Mouse (Mus musculus) heart, embryonic 15.5 days (tissue): ENCODE results near the gene Sik2. TPM values are rescaled to one million over a fixed set of nuclear protein-coding genes. Genes with fewer than 3 reads are reported as not detected.

Experiments
- ATAC-seq: fragments of 200-750 bp; cut with Nextera tagmentation; replicated peaks from 2 replicates; pipeline ENCODE4 v1.8.0; 2017; ENCODE audit warnings: low read depth, moderate TSS enrichment; ENCODE audit not compliant: insufficient number of reproducible peaks, insufficient read depth, low FRiP score
- H3K27ac ChIP-seq: fragments of 300-500 bp; sonication (generic); 2 replicates; pipeline ENCODE4 v1.5.1; 2015; ENCODE audit warnings: mild to moderate bottlenecking, inconsistent platforms
- H3K27me3 ChIP-seq: fragments of 300-500 bp; sonication (generic); 2 replicates; pipeline ENCODE4 v1.6.1; 2015; ENCODE audit warnings: inconsistent platforms
- H3K36me3 ChIP-seq: fragments of 300-500 bp; sonication (generic); 2 replicates; pipeline ENCODE4 v1.6.1; 2015; ENCODE audit warnings: mild to moderate bottlenecking, inconsistent platforms
- H3K4me1 ChIP-seq: fragments of 300-500 bp; sonication (generic); replicated peaks from 2 replicates; pipeline ENCODE4 v1.6.1; 2015; ENCODE audit warnings: inconsistent platforms
- H3K4me2 ChIP-seq: fragments of 300-500 bp; sonication (generic); 2 replicates; pipeline ENCODE4 v1.6.1; 2015; ENCODE audit warnings: inconsistent platforms, mild to moderate bottlenecking, moderate library complexity
- H3K4me3 ChIP-seq: fragments of 300-500 bp; sonication (generic); 2 replicates; pipeline ENCODE4 v1.5.1; 2015; ENCODE audit warnings: mild to moderate bottlenecking, inconsistent platforms
- H3K9ac ChIP-seq: fragments of 300-500 bp; sonication (generic); 2 replicates; pipeline ENCODE4 v1.6.1; 2015; ENCODE audit warnings: mild to moderate bottlenecking, inconsistent platforms
- H3K9me3 ChIP-seq: fragments of 300-500 bp; sonication (generic); replicated peaks from 2 replicates; pipeline ENCODE4 v1.6.1; 2016; ENCODE audit warnings: inconsistent platforms
- WGBS: fragments of 180-500 bp; shearing (Covaris S2); methylation state at CpG from one replicate; pipeline ENCODE4 v1.1.7; 2015; ENCODE audit warnings: mixed read lengths; 5-methylcytosine and 5-hydroxymethylcytosine counted together
- polyA plus RNA-seq: library from polyadenylated mRNA; unstranded; fragments of >200 nt; fragmentation: Nextera tagmentation; extraction: Ambion mirVana; gene quantifications from 2 replicates; pipeline ENCODE4 v1.2.1, GENCODE M21; 2015

Sik2 gene
- polyA plus RNA-seq, 1 experiment from 2014 or later = 13.7 TPM

DNA sequence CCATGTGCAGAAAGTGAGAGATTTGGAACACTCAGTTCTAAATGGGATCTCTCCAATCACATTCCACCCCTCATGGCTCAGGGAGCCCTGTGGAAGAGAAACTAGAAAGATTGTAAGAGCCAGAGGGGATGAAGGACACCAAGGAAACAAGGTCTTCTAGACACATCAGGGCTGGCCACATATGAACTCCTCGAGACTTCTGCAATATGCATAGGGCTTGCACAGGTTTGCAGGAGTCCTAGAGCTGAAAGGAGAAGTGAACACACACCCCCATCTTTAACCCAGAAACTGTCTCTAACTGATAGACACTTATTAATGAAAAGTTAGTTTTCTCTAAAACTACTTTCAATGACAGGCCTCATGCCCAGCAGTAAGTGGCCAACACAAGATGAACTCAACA lies 64.0 kb downstream of the Sik2 start:
- Histone ChIP-seq H3K27ac (no peak overlapping the region), H3K4me1 (no peaks in the 10 kb centered on the region), H3K4me2 (no peak overlapping the region), H3K4me3 (no peak overlapping the region), H3K9ac (no peak overlapping the region), H3K36me3 (no peaks in the 10 kb centered on the region), H3K9me3 (no peaks in the 10 kb centered on the region), H3K27me3 (no peaks in the 10 kb centered on the region)
- 88% methylated on average over 1 of the region's 1 CpGs for WGBS
- ATAC-seq = no peak

DNA sequence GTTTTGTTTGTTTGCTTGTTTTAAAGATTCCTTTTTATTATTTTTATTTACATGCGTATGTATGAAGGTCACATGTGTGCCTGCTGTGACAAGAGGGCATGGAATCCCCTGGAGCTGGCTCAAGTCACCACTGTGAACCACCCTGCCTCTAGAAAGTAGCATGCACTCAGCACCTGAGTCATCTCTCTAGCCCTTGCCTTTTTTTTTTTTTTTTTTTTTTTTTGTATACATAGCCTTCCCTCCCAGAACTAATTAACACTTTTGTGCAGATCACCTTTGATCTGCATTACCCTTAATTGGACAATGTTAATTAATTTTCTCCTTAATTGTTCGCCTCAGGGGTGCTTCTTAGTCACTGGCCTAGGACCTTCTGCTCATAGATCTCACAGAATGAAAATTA lies 66.2 kb downstream of the Sik2 start:
- no peak overlapping the region for H3K9ac ChIP-seq
- no peaks in the 10 kb centered on the region for H3K9me3 ChIP-seq
- no peak overlapping the region for H3K27ac ChIP-seq
- no peaks in the 10 kb centered on the region for H3K36me3 ChIP-seq
- H3K4me1 ChIP-seq = no peaks in the 10 kb centered on the region
- H3K27me3 ChIP-seq = no peaks in the 10 kb centered on the region
- H3K4me3 ChIP-seq = no peak overlapping the region
- ATAC-seq = no peak
- no peak overlapping the region for H3K4me2 ChIP-seq
- 90% methylated on average over 2 of the region's 2 CpGs for WGBS

GRCm38 (mm10) chr9:50941804-50942401 lies 67.0 kb downstream of the Sik2 start:
- Histone ChIP-seq H3K4me2 (no peak overlapping the region), H3K9ac (no peak overlapping the region), H3K9me3 (no peaks in the 10 kb centered on the region), H3K4me1 (no peaks in the 10 kb centered on the region), H3K27ac (no peak overlapping the region), H3K4me3 (no peak overlapping the region), H3K36me3 (no peaks in the 10 kb centered on the region), H3K27me3 (no peaks in the 10 kb centered on the region)
- 71% methylated on average over 3 of the region's 3 CpGs for WGBS
- no peak for ATAC-seq

GRCm38 (mm10) chr9:50929986-50930385 lies 78.9 kb downstream of the Sik2 start:
- H3K4me3 ChIP-seq = no peak overlapping the region
- H3K9ac ChIP-seq = no peak overlapping the region
- no peak for ATAC-seq
- H3K27ac ChIP-seq = no peak overlapping the region
- H3K4me2 ChIP-seq = no peak overlapping the region
- peaks cover 4% of the 10 kb centered on the region; the same call in 1 of the 2 replicates for H3K4me1 ChIP-seq
- H3K9me3 ChIP-seq = no peaks in the 10 kb centered on the region
- peaks cover 19% of the 10 kb centered on the region for H3K36me3 ChIP-seq
- H3K27me3 ChIP-seq = no peaks in the 10 kb centered on the region

- Histone ChIP-seq H3K4me3 (no peak overlapping the region), H3K4me2 (no peak overlapping the region), H3K27me3 (no peaks in the 10 kb centered on the region), H3K27ac (no peak overlapping the region), H3K9me3 (no peaks in the 10 kb centered on the region), H3K36me3 (peaks cover 3% of the 10 kb centered on the region; the same call in 1 of the 2 replicates), H3K4me1 (peaks cover 11% of the 10 kb centered on the region), H3K9ac (no peak overlapping the region)
- ATAC-seq = no peak
- 39% methylated on average over 4 of the region's 4 CpGs for WGBS
Observed at GRCm38 (mm10) chr9:50925801-50926200, 83.1 kb downstream of the Sik2 start.

DNA sequence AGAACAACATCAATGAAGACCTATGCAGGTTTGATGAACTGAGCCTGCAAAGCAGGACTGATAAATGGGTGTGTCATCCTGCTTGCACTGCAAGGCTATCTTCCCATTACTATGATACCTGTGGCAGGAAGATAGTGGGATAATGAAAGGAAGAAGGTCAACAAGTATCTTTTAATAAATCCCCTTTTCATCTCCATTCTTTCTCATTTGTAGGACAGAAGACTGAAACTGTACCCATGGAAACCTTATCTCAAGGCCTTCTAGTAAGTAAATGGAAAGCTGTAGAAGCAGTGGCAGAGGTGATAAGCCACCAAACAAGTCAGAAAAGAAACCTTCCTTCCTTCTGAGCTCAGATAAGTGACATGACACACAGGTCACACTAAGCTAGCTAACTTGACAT lies 84.4 kb downstream of the Sik2 start:
- H3K27me3 ChIP-seq = no peaks in the 10 kb centered on the region
- H3K4me1 ChIP-seq = peaks cover 13% of the 10 kb centered on the region
- H3K4me3 ChIP-seq = no peak overlapping the region
- no peak overlapping the region for H3K27ac ChIP-seq
- H3K9me3 ChIP-seq = no peaks in the 10 kb centered on the region
- no peak overlapping the region for H3K9ac ChIP-seq
- no peak for ATAC-seq
- no peak overlapping the region for H3K4me2 ChIP-seq
- H3K36me3 ChIP-seq = peaks cover 3% of the 10 kb centered on the region; the same call in 1 of the 2 replicates

DNA sequence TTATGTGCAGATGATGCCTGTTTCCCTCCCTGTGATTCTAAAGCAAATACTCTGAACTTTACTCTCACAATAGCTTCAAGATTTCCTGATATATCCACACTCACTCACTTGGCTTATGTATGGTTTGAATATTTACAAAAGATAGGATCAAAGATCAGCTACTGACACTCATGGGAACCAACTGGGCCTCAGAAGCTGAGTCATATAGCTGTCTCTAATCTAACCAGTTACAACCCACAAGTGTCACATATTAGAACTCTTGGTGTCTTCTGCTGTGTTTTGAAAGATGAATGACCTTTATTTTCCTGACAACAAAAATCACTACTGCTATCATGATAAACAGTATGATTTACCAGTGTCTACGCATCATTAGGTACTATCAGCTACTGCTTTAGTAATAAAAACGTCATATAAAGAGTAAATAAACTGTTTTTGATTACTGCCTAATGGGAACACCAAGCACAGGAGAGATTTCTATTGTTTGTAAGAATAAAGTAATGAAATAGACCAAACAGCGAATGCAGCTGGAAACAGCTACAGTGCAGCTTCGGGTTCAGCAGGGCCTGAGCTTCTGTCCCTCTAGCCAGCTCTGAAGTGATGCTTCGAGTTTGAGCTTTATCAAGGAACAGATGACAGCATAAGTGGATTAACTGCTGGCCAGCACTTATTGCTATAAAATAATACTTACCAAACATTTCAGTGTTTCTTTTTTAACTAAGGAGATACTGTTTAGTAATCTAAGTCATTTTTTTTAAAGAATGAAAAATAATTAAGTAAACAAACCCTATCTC lies 86.3 kb downstream of the Sik2 start:
- peaks cover 1% of the 10 kb centered on the region; the same call in 1 of the 2 replicates for H3K36me3 ChIP-seq

DNA sequence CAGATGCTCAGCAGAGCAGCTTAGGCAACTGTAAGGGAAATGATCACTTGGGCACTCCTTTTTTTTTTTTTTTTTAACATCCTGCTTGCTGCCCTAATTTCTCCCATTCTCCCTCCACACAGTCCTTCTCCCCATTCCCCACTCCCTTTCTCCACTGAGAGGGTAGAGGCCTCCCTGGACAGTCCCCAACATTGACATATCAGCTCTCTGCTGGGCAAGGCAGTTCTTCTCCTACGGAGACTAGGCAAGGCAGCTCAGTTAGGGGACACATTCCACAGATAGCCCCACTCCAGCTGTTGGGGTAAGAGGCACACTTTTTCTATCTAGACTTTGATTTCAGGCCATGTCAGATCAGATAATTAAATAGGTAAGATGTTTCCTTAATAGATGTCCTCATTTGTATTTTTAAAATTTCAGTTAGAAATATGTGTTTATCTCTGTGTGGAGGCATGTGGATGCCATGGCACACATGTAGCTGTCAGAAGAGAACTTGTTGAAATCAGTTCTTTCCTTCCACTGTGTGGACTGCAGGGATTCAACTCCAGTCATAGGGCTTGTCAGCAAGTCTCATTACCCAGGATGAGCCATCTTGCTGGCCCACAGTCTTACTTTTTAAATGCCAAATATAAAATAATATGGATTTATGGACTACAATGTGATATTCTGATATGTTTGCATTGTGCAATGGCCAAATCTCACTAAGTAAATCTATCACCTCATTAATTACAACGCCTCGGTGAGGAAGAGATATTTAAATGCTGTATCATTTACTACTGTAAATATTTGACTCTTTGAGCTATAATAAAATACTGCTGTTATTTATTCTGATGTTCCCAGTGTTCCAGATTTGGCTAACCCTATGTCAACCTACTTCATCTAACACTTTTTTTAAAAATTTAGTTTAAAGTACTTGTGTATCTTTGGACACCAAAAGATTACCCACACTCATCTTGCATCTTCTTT lies 87.7 kb downstream of the Sik2 start:
- no peak overlapping the region for H3K4me2 ChIP-seq
- no peaks in the 10 kb centered on the region for H3K27me3 ChIP-seq
- H3K4me3 ChIP-seq = no peak overlapping the region
- no peaks in the 10 kb centered on the region for H3K36me3 ChIP-seq
- peaks cover 13% of the 10 kb centered on the region for H3K4me1 ChIP-seq
- ATAC-seq = no peak
- WGBS = 57% methylated on average over 3 of the region's 3 CpGs
- H3K27ac ChIP-seq = no peak overlapping the region
- H3K9me3 ChIP-seq = no peaks in the 10 kb centered on the region
- H3K9ac ChIP-seq = no peak overlapping the region

More for the DNA sequence above, 86.3 kb downstream of the Sik2 start:
- Histone ChIP-seq H3K9ac (no peak overlapping the region), H3K27ac (no peak overlapping the region), H3K4me2 (no peak overlapping the region), H3K4me1 (peaks cover 13% of the 10 kb centered on the region), H3K27me3 (no peaks in the 10 kb centered on the region), H3K9me3 (no peaks in the 10 kb centered on the region), H3K4me3 (no peak overlapping the region)
- ATAC-seq = no peak
- 61% methylated on average over 5 of the region's 5 CpGs for WGBS

- no peaks in the 10 kb centered on the region; the same call in 1 of the 2 replicates for H3K36me3 ChIP-seq
- no peaks in the 10 kb centered on the region for H3K9me3 ChIP-seq
- H3K27me3 ChIP-seq = no peaks in the 10 kb centered on the region
- H3K27ac ChIP-seq = no peak overlapping the region
- no peak for ATAC-seq
- peaks cover 9% of the 10 kb centered on the region for H3K4me1 ChIP-seq
- H3K4me3 ChIP-seq = no peak overlapping the region
- H3K4me2 ChIP-seq = no peak overlapping the region
- WGBS = 97% methylated on average over 2 of the region's 2 CpGs
- no peak overlapping the region for H3K9ac ChIP-seq
Observed at GRCm38 (mm10) chr9:50919554-50919953, 89.3 kb downstream of the Sik2 start.

DNA sequence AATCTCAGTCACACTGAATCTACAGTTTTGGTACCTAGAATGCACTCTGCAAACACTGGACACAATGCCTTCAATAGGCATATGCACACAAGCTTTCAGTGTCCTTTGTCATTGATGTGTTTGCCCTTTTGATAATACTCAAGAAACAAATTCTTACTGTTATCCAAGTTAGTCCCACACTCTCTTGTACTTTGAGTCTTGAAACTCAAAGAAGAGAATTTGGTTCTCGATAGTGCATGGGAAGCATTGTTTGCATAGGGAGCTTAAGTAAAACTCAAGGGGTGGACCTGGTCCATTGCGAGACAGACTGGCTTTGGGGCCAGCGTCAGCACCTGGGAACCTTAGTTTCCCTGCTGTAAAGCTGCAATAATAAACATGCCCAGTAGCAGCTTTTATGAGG lies 90.7 kb downstream of the Sik2 start:
- no peaks in the 10 kb centered on the region for H3K9me3 ChIP-seq
- ATAC-seq = no peak
- no peak overlapping the region for H3K4me2 ChIP-seq
- no peak overlapping the region for H3K4me3 ChIP-seq
- H3K36me3 ChIP-seq = peaks cover 5% of the 10 kb centered on the region; the same call in 1 of the 2 replicates
- H3K4me1 ChIP-seq = peaks cover 9% of the 10 kb centered on the region
- H3K9ac ChIP-seq = no peak overlapping the region
- 87% methylated on average over 3 of the region's 3 CpGs for WGBS
- H3K27me3 ChIP-seq = no peaks in the 10 kb centered on the region
- H3K27ac ChIP-seq = no peak overlapping the region

- no peak overlapping the region for H3K9ac ChIP-seq
- H3K9me3 ChIP-seq = no peaks in the 10 kb centered on the region
- H3K4me1 ChIP-seq = 0 out of 2 replicates have a peak, but pooled peaks cover 3% of the 10 kb centered on the region
- no peak overlapping the region for H3K27ac ChIP-seq
- no peak overlapping the region for H3K4me2 ChIP-seq
- H3K27me3 ChIP-seq = no peaks in the 10 kb centered on the region
- no peak overlapping the region for H3K4me3 ChIP-seq
- ATAC-seq = no peak
- WGBS = 60% methylated on average over 7 of the region's 7 CpGs
- H3K36me3 ChIP-seq = peaks cover 16% of the 10 kb centered on the region; the same call in 1 of the 2 replicates
Observed at GRCm38 (mm10) chr9:50911861-50912515, 96.9 kb downstream of the Sik2 start.
